Mouse (Mus musculus) megakaryocyte, embryonic 14.5 days (primary cell): ENCODE measurements at regions not wholly inside any gene's neighbourhood (a gene's known extent, or its start where the extent isn't known, plus 50 kb on each side); places are given as distances from the start of the nearest gene placed in this dataset.

Experiments
- H3K27me3 ChIP-seq: replicated peaks from 2 replicates; pipeline ENCODE3; 2012; ENCODE audit warnings: inconsistent platforms
- H3K36me3 ChIP-seq: replicated peaks from 2 replicates; pipeline ENCODE3; 2012; ENCODE audit warnings: low read length, inconsistent platforms, mixed read lengths
- H3K4me1 ChIP-seq: 2 replicates; pipeline ENCODE4 v1.6.1; 2012; ENCODE audit warnings: inconsistent platforms
- H3K4me3 ChIP-seq: replicated peaks from 2 replicates; pipeline ENCODE3; 2012; ENCODE audit warnings: moderate library complexity, mild to moderate bottlenecking, inconsistent platforms
- H3K9me3 ChIP-seq: 2 replicates; pipeline ENCODE4 v1.6.1; 2012; ENCODE audit warnings: inconsistent platforms
- FLI1 ChIP-seq: IDR thresholded peaks from 2 replicates; pipeline ENCODE4 v1.6.1; 2012; ENCODE audit warnings: low read length, inconsistent platforms, mixed read lengths
- GATA1 ChIP-seq: IDR thresholded peaks from 3 replicates; pipeline ENCODE4 v1.6.1; 2012; ENCODE audit warnings: mixed read lengths, low read length, inconsistent platforms, borderline replicate concordance

GRCm38 (mm10) chr17:63786444-63786843 lies 76.4 kb upstream of the Fer start:
- H3K27me3 ChIP-seq: no peaks in the 10 kb centered on the region
- H3K36me3 ChIP-seq: no peaks in the 10 kb centered on the region
- TF ChIP-seq FLI1 (no peak), GATA1 (no peak)
- H3K4me3 ChIP-seq: no peak overlapping the region
- peaks cover 18% of the 10 kb centered on the region for H3K9me3 ChIP-seq
- no peaks in the 10 kb centered on the region for H3K4me1 ChIP-seq

GRCm38 (mm10) chr17:63794352-63794751 lies 68.5 kb upstream of the Fer start:
- no peak overlapping the region for H3K4me3 ChIP-seq
- H3K27me3 ChIP-seq: peaks cover 2% of the 10 kb centered on the region
- peaks cover 16% of the 10 kb centered on the region for H3K9me3 ChIP-seq
- no peaks in the 10 kb centered on the region for H3K36me3 ChIP-seq
- no peaks in the 10 kb centered on the region for H3K4me1 ChIP-seq
- TF ChIP-seq FLI1: no peak
- TF ChIP-seq GATA1: no peak

- TF ChIP-seq GATA1: no peak
- TF ChIP-seq FLI1: no peak
- Histone ChIP-seq H3K27me3 (peaks cover 5% of the 10 kb centered on the region), H3K4me1 (no peaks in the 10 kb centered on the region), H3K4me3 (no peak overlapping the region), H3K36me3 (no peaks in the 10 kb centered on the region), H3K9me3 (peaks cover 16% of the 10 kb centered on the region)
These were observed 64.5 kb upstream of the Fer start for GRCm38 (mm10) chr17:63798381-63798780.

- peaks cover 16% of the 10 kb centered on the region for H3K9me3 ChIP-seq
- H3K27me3 ChIP-seq: peaks cover 5% of the 10 kb centered on the region
- no peaks in the 10 kb centered on the region for H3K36me3 ChIP-seq
- no peak for TF ChIP-seq GATA1
- TF ChIP-seq FLI1: no peak
- H3K4me3 ChIP-seq: no peak overlapping the region
- no peaks in the 10 kb centered on the region for H3K4me1 ChIP-seq
These were observed 63.8 kb upstream of the Fer start for GRCm38 (mm10) chr17:63798961-63799531.

GRCm38 (mm10) chr17:63801411-63801810 lies 61.5 kb upstream of the Fer start:
- no peaks in the 10 kb centered on the region for H3K4me1 ChIP-seq
- no peaks in the 10 kb centered on the region for H3K36me3 ChIP-seq
- H3K9me3 ChIP-seq: peaks cover 3% of the 10 kb centered on the region
- H3K4me3 ChIP-seq: no peak overlapping the region
- H3K27me3 ChIP-seq: peaks cover 7% of the 10 kb centered on the region
- TF ChIP-seq FLI1 (no peak), GATA1 (no peak)

- no peak for TF ChIP-seq GATA1
- TF ChIP-seq FLI1: no peak
- Histone ChIP-seq H3K4me3 (no peak overlapping the region), H3K27me3 (peaks cover 9% of the 10 kb centered on the region)
These were observed 60.0 kb upstream of the Fer start for GRCm38 (mm10) chr17:63802846-63803245.

GRCm38 (mm10) chr17:63803599-63803998 lies 59.3 kb upstream of the Fer start:
- peaks cover 9% of the 10 kb centered on the region for H3K27me3 ChIP-seq
- H3K36me3 ChIP-seq: no peaks in the 10 kb centered on the region
- TF ChIP-seq GATA1 (no peak), FLI1 (no peak)
- H3K4me1 ChIP-seq: 0 out of 2 replicates have a peak, but pooled peaks cover 3% of the 10 kb centered on the region
- H3K4me3 ChIP-seq: no peak overlapping the region
- no peaks in the 10 kb centered on the region for H3K9me3 ChIP-seq

More at GRCm38 (mm10) chr17:63802846-63803245, 60.0 kb upstream of the Fer start:
- Histone ChIP-seq H3K36me3 (no peaks in the 10 kb centered on the region), H3K9me3 (no peaks in the 10 kb centered on the region), H3K4me1 (0 out of 2 replicates have a peak, but pooled peaks cover 3% of the 10 kb centered on the region)

GRCm38 (mm10) chr17:63804416-63804815 lies 58.4 kb upstream of the Fer start:
- Histone ChIP-seq H3K36me3 (no peaks in the 10 kb centered on the region), H3K4me3 (no peak overlapping the region), H3K4me1 (0 out of 2 replicates have a peak, but pooled peaks cover 3% of the 10 kb centered on the region), H3K27me3 (peaks cover 9% of the 10 kb centered on the region), H3K9me3 (no peaks in the 10 kb centered on the region)
- TF ChIP-seq GATA1: no peak
- TF ChIP-seq FLI1: no peak

GRCm38 (mm10) chr17:63806360-63806759 lies 56.5 kb upstream of the Fer start:
- Histone ChIP-seq H3K4me1 (0 out of 2 replicates have a peak, but pooled peaks cover 3% of the 10 kb centered on the region), H3K9me3 (no peaks in the 10 kb centered on the region), H3K36me3 (no peaks in the 10 kb centered on the region), H3K27me3 (peaks cover 7% of the 10 kb centered on the region), H3K4me3 (no peak overlapping the region)
- TF ChIP-seq GATA1: no peak

GRCm38 (mm10) chr17:63807590-63808228 lies 55.2 kb upstream of the Fer start:
- no peak for TF ChIP-seq GATA1
- no peak for TF ChIP-seq FLI1
- Histone ChIP-seq H3K27me3 (peaks cover 7% of the 10 kb centered on the region), H3K9me3 (no peaks in the 10 kb centered on the region), H3K4me1 (peaks cover 7% of the 10 kb centered on the region), H3K4me3 (no peak overlapping the region), H3K36me3 (no peaks in the 10 kb centered on the region)

GRCm38 (mm10) chr17:63808756-63809155 lies 54.1 kb upstream of the Fer start:
- H3K36me3 ChIP-seq: no peaks in the 10 kb centered on the region
- no peaks in the 10 kb centered on the region for H3K9me3 ChIP-seq
- TF ChIP-seq GATA1: no peak
- TF ChIP-seq FLI1: no peak
- peaks cover 8% of the 10 kb centered on the region for H3K4me1 ChIP-seq
- no peak overlapping the region for H3K4me3 ChIP-seq
- H3K27me3 ChIP-seq: peaks cover 7% of the 10 kb centered on the region
